Mouse (Mus musculus) spleen, adult 2 months (tissue): ENCODE measurements around the gene Kif5c. TPM values are rescaled to one million over a fixed set of nuclear protein-coding genes. Genes with fewer than 3 reads are reported as not detected.

Experiments used
- DNase-seq, 2 experiments: peaks; one replicate each; pipeline versions ENCODE4 v3.0.0 to v3.0.0-alpha.2; 2012 to 2021; ENCODE audit warnings: low spot score in 2 of 2, low read depth in 1 of 2
- H3K27ac ChIP-seq: fragments of 200-500 bp; 2 replicates; pipeline ENCODE4 v1.5.1; 2012; ENCODE audit warnings: low read length, inconsistent platforms; ENCODE audit not compliant: insufficient read depth
- H3K27me3 ChIP-seq: fragments of 200-500 bp; 2 replicates; pipeline ENCODE4 v1.6.1; 2012; ENCODE audit warnings: mild to moderate bottlenecking, moderate library complexity, low read length, inconsistent platforms; ENCODE audit not compliant: control insufficient read depth, insufficient read depth
- H3K36me3 ChIP-seq: fragments of 200-500 bp; 2 replicates; pipeline ENCODE4 v1.6.1; 2012; ENCODE audit warnings: mild to moderate bottlenecking, low read length, inconsistent platforms; ENCODE audit not compliant: control insufficient read depth, insufficient read depth
- H3K4me1 ChIP-seq: fragments of 200-500 bp; 2 replicates; pipeline ENCODE4 v1.6.1; 2011; ENCODE audit warnings: inconsistent platforms; ENCODE audit not compliant: control insufficient read depth, insufficient read depth, insufficient read length
- H3K4me3 ChIP-seq: fragments of 200-500 bp; 2 replicates; pipeline ENCODE4 v1.5.1; 2011; ENCODE audit warnings: mild to moderate bottlenecking, inconsistent platforms; ENCODE audit not compliant: insufficient read depth, insufficient read length; ENCODE audit errors: extremely low read depth
- CTCF ChIP-seq: fragments of 200-500 bp; IDR thresholded peaks from 2 replicates; pipeline ENCODE4 v1.5.1; 2011; ENCODE audit warnings: mild to moderate bottlenecking, inconsistent platforms; ENCODE audit not compliant: insufficient read depth, insufficient read length, insufficient replicate concordance; ENCODE audit errors: extremely low read depth
- POLR2A ChIP-seq: fragments of 200-500 bp; IDR thresholded peaks from 2 replicates; pipeline ENCODE4 v1.6.1; 2011; ENCODE audit warnings: low read depth, low read length, inconsistent platforms
- WGBS: fragments of 180-500 bp; shearing (Covaris S2); methylation state at CpG from one replicate; pipeline ENCODE4 v1.1.7; 2018; 5-methylcytosine and 5-hydroxymethylcytosine counted together
- polyA plus RNA-seq: library from polyadenylated mRNA; depleted of rRNA; stranded (reverse); fragments of >200 nt; gene quantifications from 2 replicates; pipeline ENCODE4 v1.2.3, GENCODE M21; 2012

Gene Kif5c
- polyA plus RNA-seq, 1 experiment, result 0.21 TPM

DNA sequence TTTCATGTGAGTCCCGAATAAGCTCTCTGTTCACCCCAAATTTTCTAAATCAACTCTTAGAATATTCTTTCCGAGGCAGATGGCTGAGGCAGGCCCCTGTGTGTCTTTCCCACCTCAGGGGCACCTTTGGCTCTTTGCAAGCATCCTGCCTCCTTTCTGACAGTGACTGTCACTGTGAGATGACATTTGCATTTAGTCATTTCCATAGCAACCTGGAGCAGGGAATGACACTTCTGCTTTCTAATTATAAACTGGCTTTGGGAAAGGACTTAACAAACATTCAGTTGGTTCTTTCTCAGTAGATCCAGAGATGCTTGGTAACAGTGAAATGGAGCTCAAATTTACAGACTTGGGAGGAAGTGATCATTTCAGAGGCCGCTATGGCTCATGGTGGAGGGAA is 23.7 kb downstream of the Kif5c start:
- DNase-seq, result no peak
- WGBS, result 84% methylated on average over 3 of the region's 3 CpGs
- no peak for TF ChIP-seq POLR2A
- TF ChIP-seq CTCF, result no peak
- Histone ChIP-seq H3K27ac (no peak overlapping the region), H3K36me3 (no peaks in the 10 kb centered on the region), H3K27me3 (no peaks in the 10 kb centered on the region), H3K4me1 (no peaks in the 10 kb centered on the region), H3K4me3 (no peak overlapping the region)

GRCm38 (mm10) chr2:49643756-49644155 is 24.7 kb downstream of the Kif5c start:
- Histone ChIP-seq H3K4me3 (no peak overlapping the region), H3K27ac (no peak overlapping the region), H3K36me3 (no peaks in the 10 kb centered on the region), H3K4me1 (no peaks in the 10 kb centered on the region), H3K27me3 (no peaks in the 10 kb centered on the region)
- no peak for TF ChIP-seq CTCF
- no peak for TF ChIP-seq POLR2A
- WGBS, result 89% methylated on average over 8 of the region's 8 CpGs
- no peak for DNase-seq

GRCm38 (mm10) chr2:49647591-49647990 is 28.5 kb downstream of the Kif5c start:
- no peaks in the 10 kb centered on the region for H3K27me3 ChIP-seq
- DNase-seq, result no peak
- TF ChIP-seq POLR2A (no peak), CTCF (no peak)
- no peaks in the 10 kb centered on the region for H3K36me3 ChIP-seq
- H3K4me3 ChIP-seq, result no peak overlapping the region
- 88% methylated on average over 6 of the region's 6 CpGs for WGBS
- H3K27ac ChIP-seq, result no peak overlapping the region
- no peaks in the 10 kb centered on the region for H3K4me1 ChIP-seq

GRCm38 (mm10) chr2:49648344-49648743 is 29.2 kb downstream of the Kif5c start:
- no peak overlapping the region for H3K27ac ChIP-seq
- DNase-seq, result no peak
- WGBS, result 67% methylated on average over 9 of the region's 9 CpGs
- H3K36me3 ChIP-seq, result no peaks in the 10 kb centered on the region
- no peaks in the 10 kb centered on the region for H3K4me1 ChIP-seq
- no peaks in the 10 kb centered on the region for H3K27me3 ChIP-seq
- TF ChIP-seq POLR2A (no peak), CTCF (no peak)
- no peak overlapping the region for H3K4me3 ChIP-seq

DNA sequence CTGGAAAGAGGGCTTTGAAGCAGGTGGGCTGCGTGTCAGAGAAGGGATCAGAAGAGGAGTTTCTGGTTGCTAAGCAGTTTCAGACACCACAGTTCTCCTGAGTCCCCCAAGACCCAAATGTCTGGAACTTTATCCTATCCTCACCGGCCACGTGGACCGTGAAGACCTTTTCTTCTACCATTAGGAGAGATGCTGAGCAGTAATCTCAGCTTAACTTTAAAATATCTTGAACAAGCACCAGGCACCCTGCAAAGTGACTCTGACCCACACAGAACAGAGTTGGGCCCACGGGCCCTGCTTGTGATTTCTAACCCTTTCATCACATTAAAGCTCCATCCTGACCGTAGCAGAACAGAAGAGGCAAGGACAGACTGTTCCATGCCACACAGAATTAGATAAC is 29.7 kb downstream of the Kif5c start:
- WGBS, result 86% methylated on average over 6 of the region's 6 CpGs
- Histone ChIP-seq H3K4me3 (no peak overlapping the region), H3K36me3 (no peaks in the 10 kb centered on the region), H3K27me3 (no peaks in the 10 kb centered on the region), H3K27ac (no peak overlapping the region), H3K4me1 (no peaks in the 10 kb centered on the region)
- DNase-seq, result no peak
- no peak for TF ChIP-seq CTCF
- no peak for TF ChIP-seq POLR2A

GRCm38 (mm10) chr2:49649211-49649610 is 30.1 kb downstream of the Kif5c start:
- no peak overlapping the region for H3K4me3 ChIP-seq
- WGBS, result 86% methylated on average over 10 of the region's 10 CpGs
- H3K36me3 ChIP-seq, result no peaks in the 10 kb centered on the region
- no peak overlapping the region for H3K27ac ChIP-seq
- H3K27me3 ChIP-seq, result no peaks in the 10 kb centered on the region
- TF ChIP-seq POLR2A (no peak), CTCF (no peak)
- DNase-seq, result no peak
- no peaks in the 10 kb centered on the region for H3K4me1 ChIP-seq

DNA sequence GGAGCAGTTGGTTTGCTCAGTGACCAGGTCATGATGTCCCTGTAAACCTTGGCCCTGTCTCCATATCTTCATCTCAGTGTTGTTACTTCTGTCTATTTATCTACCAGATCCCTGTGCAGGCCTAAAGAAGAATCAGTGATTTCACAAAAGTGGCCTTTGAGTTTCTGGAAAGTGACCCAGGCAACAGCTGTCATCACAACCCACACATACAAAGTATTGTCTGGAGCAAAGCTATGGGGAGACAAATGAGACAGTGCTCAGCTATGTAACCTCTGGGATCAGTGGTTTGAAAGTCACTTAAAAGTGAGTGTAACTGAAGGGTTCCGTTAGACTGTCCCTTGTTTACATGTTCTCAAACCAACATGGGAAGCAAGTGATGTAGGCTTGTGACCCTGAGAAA is 32.6 kb downstream of the Kif5c start:
- Histone ChIP-seq H3K4me1 (no peaks in the 10 kb centered on the region), H3K27ac (no peak overlapping the region), H3K4me3 (no peak overlapping the region), H3K27me3 (no peaks in the 10 kb centered on the region), H3K36me3 (no peaks in the 10 kb centered on the region)
- DNase-seq, result no peak
- TF ChIP-seq POLR2A (no peak), CTCF (no peak)
- 95% methylated on average over 1 of the region's 1 CpGs for WGBS
